Mouse (Mus musculus) retina, adult 2 months (tissue): Measurements from ENCODE around the gene Tmc3.

Experiments
- DNase-seq: peaks from one replicate; pipeline ENCODE4 v3.0.0-alpha.2; 2012; ENCODE audit warnings: low read depth, low spot score

Gene Tmc3

DNA sequence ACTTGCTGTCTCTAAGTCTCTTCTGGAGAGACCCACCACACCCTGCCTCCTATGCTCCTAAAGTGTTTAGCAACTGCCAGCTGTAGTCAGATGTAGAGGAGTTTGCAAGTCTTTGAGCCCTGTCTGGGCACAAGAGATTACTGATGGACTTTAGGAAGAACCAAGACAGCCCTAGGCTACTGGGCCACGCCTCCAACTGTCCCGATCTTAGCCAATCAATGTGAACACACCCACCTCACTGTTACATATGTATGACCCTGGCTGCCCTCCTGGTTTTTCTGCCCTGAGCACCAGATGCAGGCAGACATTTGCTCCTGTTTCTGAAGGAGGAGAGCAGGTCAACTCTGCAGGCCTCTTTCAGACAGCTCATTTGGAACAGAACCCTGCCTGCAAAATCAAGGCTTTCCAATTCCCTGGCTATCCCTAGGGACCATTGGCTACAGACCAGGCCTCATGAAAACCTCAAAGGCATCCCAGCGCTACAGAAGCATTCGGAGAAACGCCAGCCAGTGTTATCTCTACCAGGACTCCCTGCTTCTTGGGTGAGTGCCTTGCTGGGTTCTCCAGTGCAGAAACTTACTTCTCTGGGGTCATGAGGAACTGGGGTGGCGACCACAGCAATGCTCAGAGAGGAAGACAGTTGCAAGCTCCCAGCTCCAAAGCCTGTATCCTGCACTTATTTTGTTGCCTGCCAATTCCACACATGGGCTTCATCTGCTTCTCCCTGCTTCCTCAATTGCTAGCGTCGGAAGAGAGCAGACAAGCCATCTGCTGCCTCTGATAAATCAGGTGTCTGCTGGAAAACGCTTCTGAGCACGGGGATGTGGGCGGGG is at the start of gene Tmc3:
Gene Tmc3 (plus strand): TSS at position 289 of the 833 bp plus-strand sequence.
- DNase-seq: no peak

DNA sequence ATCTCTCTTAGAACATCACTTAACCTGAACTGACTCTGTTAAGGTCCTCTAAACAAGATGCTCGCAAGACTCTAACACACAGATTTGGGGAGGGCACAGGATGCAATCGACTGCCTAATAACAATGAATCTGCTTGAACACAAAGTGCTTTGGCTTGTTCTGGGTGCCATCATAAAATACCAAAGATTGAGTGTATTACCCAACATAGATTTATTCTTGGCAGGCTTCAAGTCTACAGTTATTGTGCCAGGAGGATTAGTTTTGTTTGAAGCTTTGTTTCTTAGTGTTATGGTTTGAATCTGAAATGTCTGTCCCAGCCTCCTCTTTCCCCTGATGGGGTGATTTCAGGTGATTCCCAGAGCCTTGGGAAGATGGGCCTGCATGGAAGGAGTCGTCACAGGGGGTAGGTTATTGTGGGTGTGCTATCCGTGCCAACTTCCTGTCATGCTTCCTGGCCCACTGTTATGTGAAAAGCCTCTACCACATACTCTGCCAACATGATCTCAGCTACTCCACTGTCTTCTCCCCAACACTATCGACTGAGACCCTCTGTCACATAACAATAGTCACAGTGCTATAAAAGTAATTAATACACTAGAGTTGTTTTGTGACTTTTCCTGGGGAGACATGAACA is 43.1 kb upstream of the Tmc3 start:
- DNase-seq: no peak

DNA sequence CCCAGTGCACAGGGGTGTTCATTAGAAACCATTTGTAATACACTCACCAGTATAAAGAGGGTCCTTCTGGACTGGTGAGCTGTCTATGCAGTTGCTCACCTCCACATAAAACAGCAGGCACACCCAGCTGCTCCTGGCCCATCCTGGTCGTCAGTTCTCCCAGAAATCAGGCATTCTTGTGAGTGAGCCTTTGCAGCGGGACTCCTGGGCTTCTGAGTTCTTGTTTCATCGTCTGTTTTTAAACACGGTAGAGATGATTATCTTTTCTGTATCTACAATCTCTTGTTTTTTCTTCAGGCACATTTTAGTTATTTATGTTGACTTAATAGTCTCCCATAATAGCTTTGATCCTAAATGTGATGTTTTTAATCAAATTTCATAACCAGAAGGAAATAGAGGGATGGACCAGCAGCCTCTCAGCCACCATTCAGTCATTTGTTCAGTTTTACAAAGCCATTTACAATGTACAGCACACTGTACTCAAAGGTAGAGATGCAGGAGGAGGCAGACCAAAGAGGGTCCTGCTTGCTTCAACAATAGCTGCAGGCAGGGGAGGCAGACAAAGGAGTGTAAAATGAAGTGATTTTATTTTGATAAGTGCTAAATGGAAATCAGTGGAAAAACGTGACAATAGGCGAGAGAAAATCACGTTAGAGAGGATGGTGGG is 35.9 kb upstream of the Tmc3 start:
- no peak for DNase-seq

- DNase-seq: no peak
These were observed 35.4 kb upstream of the Tmc3 start for GRCm38 (mm10) chr7:83549353-83549774.

GRCm38 (mm10) chr7:83549951-83550407 is 34.7 kb upstream of the Tmc3 start:
- peak; percentile 33 for DNase-seq

DNA sequence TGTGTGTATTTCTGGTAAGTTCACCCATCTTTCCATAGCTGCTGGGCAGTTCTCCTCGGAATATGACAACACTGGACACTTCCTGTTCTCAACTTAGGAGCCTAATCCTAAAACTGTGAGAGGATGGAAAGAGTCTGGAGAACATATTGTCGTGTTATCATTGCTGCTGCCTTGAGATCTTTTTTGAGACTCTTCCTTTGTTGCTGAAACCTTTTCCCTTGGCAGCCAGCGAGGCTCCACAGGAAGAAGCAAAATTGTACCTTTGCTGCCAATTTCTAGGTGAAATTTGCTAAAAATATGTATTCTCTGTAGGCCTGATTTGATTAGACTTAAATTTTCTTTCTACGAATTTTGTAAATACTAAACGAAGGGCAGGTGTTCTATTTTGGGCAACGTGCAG is 30.2 kb upstream of the Tmc3 start:
- DNase-seq: no peak

GRCm38 (mm10) chr7:83556488-83556887 is 28.2 kb upstream of the Tmc3 start:
- DNase-seq: no peak

GRCm38 (mm10) chr7:83558741-83559280 is 25.9 kb upstream of the Tmc3 start:
- no peak for DNase-seq

DNA sequence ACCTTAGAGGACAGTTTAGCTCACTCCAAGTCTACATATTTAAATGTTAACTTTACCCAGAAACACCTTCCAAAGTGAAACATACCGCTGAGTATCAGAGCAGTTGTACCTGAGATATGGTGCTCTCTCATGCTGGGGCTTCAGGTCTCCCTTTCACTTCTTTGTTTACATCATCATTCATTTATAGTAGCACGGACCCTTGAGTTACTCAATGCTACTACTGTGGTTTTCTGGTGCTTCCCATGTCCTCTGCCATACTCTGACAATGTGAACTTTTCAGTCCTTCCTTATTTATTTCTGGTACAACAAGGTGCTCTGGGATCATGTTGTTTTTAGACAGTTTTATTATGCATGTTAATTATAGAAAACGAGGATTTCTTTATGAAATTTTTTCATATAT is 25.2 kb upstream of the Tmc3 start:
- DNase-seq: no peak

- no peak for DNase-seq
These were observed 22.9 kb upstream of the Tmc3 start for GRCm38 (mm10) chr7:83561849-83562248.

GRCm38 (mm10) chr7:83564635-83565291 is 20.0 kb upstream of the Tmc3 start:
- DNase-seq: no peak

GRCm38 (mm10) chr7:83565976-83566375 is 18.8 kb upstream of the Tmc3 start:
- no peak for DNase-seq

DNA sequence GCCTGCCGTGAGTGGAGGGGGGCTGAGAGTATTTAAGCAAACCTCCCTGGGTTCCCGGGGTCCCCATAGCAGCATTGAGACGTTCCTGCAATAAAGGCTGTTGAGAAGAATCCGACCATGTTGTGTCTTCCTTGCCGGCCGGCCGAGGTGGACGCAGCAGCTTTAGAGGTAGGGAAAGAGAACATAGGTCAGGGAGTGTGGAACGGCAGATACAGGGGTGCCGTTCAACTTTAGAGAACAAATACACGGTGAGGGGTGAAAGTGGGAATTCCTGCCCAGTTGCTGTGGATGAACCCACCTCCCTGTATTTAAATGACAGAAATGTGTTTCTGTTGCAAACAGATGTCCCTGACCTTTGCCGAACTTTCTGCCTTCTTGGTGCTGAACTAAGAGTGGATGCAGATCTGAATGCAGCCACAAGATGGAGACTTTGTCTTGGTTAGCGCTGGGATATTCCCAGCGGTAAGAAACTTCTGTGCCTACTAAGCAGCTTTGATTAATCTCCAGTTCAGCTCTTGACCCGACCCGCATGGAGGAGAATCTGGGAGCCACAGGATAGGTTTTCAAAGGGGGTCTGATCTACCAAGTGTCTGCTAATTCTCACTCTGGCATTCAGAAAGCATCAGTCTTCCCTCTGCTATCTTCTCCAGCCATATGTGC is 16.8 kb upstream of the Tmc3 start:
- peak; percentile 59 for DNase-seq

DNA sequence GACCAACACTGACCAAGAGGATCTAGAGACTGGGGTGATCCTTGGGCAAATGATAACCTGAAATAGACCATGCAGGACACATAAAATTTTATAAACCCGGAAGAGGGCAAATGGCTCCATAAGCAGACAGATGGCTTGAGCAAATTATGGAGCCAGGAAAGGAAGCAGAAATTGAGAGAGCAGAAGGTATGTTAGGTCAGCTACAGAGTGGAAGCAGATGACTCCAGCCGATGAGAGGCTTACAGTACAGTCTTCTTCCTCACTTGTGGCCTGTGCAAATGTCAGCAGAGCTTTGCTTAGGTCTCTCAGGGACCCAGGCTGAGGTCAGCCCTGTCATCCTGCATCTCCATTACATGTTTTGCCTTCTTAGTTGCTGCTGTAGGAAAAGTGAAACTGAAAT is 15.9 kb upstream of the Tmc3 start:
- no peak for DNase-seq

- DNase-seq: no peak
These were observed 15.3 kb upstream of the Tmc3 start for GRCm38 (mm10) chr7:83569436-83569835.

GRCm38 (mm10) chr7:83571077-83571476 is 13.7 kb upstream of the Tmc3 start:
- DNase-seq: no peak

- DNase-seq: no peak
These were observed 12.8 kb upstream of the Tmc3 start for GRCm38 (mm10) chr7:83571901-83572300.

DNA sequence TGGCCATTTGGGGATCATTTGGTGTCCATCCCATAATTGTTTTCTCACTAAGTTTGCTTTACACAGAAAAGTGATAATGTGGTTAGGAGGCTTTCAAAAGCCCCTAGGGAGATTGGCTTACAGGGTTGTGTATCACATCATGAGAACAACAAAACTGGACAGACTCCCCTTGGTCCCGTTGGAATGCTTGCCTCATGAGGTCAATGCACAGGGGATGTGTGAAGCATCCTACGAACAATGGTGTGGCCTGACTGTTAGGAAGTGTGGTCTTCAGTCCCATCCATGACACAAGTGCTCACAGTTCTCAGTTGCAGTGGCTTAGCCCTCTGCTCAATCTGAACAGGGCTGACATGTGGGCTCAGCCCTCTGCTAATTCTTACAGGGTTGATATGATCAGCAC is 12.3 kb upstream of the Tmc3 start:
- no peak for DNase-seq

DNA sequence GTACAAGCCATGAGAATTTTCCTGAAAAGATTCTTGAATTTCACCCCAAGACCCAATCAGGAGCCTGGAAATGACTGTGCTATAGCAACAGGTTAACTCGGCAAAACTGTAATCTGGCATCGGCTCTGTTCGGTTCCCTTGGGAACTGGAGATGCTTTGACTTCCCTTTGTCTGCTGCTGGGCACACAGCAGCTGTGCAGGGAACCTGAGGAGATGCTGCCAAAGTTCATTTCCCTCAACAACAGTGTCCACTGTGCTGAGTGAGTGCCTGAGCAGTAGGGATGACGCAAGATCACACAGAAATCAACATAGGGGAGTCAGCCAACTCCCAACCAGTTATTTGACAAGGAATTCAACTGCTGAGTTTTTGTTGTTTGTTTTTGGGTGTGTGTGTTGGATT is 3.8 kb upstream of the Tmc3 start:
- no peak for DNase-seq

- DNase-seq: no peak
These were observed 9.3 kb downstream of the Tmc3 start for GRCm38 (mm10) chr7:83594056-83594455.

- no peak for DNase-seq
These were observed 12.3 kb downstream of the Tmc3 start for GRCm38 (mm10) chr7:83597063-83597462.
